Mouse (Mus musculus): ENCODE measurements around the gene Exoc3l4.

Gene Exoc3l4

GRCm38 (mm10) chr12:111416921-111417779 lies at the start of gene Exoc3l4:
Gene Exoc3l4, plus strand, starts transcription at chr12:111417017.
- peak; percentile 44 to 49 for DNase-seq (ENCODE audit: low spot score in 2 of 2)

DNA sequence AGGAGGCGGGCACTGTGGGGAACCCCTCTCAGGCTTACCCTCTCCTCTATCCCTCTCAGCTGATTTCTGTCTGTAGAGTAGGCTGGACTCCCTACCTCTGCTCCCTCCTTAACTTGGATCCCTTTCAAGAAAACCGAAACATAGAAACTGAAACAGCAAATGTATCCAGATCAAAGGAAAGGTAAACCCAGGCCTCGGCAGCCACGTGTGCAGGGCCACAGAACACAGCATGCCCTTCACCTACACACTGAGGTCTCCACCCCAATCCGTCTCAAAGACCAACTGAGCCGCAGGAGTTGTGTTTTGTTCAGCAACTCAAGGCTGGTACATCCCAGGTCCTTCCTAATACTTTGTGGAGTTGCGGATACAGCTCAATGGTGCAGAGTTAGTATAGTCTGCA lies 49.8 kb upstream of the Exoc3l4 start:
- no peak for DNase-seq (ENCODE audit: low spot score in 2 of 2)

- no peak for DNase-seq (ENCODE audit: low spot score in 2 of 2)
These were observed 46.6 kb upstream of the Exoc3l4 start for GRCm38 (mm10) chr12:111370249-111370648.

- DNase-seq (ENCODE audit: low spot score in 2 of 2) = no peak
These were observed 44.9 kb upstream of the Exoc3l4 start for GRCm38 (mm10) chr12:111371905-111372304.

- no peak for DNase-seq (ENCODE audit: low spot score in 2 of 2)
These were observed 43.4 kb upstream of the Exoc3l4 start for GRCm38 (mm10) chr12:111373411-111373810.

DNA sequence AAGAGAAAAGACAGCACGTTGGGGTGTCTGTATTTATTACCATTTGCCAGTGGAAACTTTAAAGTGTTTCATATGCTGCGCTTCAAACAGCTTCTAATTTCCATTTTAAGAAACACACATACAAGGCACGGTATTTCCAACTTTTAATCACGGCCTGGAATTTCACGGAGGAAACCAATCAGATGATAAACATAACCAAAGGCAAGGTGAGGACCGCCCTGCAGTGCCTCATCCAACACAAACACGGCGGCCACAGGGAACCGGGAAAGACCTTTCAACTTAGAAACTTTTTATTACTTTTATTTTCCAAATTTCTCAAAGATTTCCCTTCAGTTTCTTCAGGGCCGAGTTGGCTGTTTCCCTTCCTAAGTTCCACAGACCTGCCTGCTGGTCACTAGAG lies 42.1 kb upstream of the Exoc3l4 start:
- DNase-seq (ENCODE audit: low spot score in 2 of 2) = no peak

GRCm38 (mm10) chr12:111375559-111375958 lies 41.3 kb upstream of the Exoc3l4 start:
- no peak for DNase-seq (ENCODE audit: low spot score in 2 of 2)

DNA sequence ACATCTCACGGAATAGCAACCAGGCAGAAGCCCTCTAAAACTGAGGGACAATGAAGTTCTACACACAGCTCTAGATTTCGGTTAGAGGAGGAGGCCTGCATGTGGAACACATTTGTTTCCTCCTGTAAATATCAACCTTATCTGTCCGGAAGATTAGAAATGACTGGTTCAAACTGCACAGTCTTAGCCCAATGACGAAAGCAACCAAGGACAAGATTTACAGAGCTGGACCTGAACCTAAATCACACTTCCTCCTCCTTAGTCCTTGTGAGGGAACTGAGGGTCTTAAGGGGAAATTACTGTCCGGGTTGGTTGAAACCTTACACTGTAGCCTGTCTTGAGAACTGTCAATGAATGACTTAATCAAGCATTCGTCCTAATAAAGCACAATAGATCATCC lies 40.8 kb upstream of the Exoc3l4 start:
- DNase-seq (ENCODE audit: low spot score in 2 of 2) = no peak

DNA sequence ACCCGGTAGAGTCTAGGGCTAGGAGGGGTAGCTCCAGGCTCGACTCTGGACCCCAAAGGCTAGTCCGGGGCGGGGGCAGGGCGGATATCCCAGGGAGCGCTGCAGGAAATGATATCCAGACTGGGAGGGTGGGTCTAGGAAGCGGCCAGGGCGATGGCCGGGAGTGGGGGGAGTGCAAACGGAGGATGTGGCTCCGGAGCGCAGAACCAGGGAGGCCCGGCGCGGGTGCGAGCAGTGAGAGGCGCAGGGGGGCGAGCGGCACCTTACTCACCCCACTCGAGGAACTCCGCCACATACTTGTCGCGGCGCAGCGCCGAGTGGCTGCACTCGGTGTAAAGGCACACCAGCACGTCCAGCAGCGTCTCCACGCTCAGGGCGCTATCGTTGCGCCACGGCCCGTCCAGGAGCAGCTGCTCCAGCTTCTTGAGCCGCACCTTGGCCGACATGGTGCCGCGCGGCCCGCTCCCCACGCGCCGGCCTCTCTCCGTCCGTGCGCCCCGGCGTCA lies 39.9 kb upstream of the Exoc3l4 start:
- peak; percentile 77 to 86 for DNase-seq (ENCODE audit: low spot score in 2 of 2)

DNA sequence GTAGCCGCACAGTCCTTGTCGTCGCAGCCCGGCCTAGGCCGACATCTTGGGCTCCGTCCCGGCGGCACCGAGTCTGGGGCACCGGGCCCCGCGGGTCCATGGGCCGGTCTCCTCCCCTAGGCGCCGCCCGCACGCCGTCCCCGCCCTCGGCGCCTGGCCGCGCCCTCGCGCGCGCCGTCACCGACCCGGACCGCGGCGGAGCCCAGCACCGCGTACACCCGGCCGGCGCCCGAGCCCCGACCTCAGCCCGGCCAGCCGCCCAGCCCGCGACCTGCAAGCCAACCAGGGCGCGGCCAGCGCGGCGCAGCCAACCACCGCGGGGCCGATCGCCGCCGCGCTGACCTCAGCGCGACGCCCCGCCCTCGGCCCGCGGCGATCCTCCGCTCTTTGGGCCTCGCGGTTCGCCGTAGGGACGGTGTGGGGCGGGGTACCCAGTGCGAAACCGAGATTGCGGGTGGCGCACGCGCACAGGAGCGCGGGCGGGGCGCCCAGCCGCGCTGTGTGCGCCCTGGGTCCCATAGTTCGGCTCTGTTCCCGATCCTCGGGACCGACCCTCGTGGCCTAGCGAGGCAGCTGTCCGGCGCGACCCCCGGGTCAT lies 39.3 kb upstream of the Exoc3l4 start, which contains the start of gene Cdc42bpb:
Gene Cdc42bpb (minus strand): TSS at position 343 of the 598 bp plus-strand sequence.
- peak; percentile 95 to 97 for DNase-seq (ENCODE audit: low spot score in 2 of 2)

GRCm38 (mm10) chr12:111377986-111378490 lies 38.8 kb upstream of the Exoc3l4 start:
- peak in 1 of 2 experiments; percentile 60 for DNase-seq (ENCODE audit: low spot score in 2 of 2)

DNA sequence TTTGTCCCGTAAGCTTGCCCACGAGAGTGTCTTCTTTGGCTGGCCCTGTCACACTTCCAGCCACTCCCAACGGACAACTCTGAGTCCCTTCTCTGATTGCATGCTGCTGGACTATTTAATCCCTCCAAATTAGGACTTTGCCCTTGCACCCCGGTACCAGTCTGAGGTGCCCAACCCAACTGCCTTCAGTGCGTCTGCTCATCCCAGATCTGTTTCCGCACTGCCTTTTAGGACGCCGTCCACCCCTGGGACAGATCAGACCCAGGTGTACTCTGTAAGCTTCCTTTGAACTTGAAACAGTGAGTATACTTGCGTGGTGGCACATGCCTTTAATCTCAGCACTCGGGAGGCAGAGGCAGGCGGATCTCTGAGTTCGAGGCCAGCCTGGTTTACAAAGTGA lies 38.0 kb upstream of the Exoc3l4 start:
- DNase-seq (ENCODE audit: low spot score in 2 of 2) = no peak

DNA sequence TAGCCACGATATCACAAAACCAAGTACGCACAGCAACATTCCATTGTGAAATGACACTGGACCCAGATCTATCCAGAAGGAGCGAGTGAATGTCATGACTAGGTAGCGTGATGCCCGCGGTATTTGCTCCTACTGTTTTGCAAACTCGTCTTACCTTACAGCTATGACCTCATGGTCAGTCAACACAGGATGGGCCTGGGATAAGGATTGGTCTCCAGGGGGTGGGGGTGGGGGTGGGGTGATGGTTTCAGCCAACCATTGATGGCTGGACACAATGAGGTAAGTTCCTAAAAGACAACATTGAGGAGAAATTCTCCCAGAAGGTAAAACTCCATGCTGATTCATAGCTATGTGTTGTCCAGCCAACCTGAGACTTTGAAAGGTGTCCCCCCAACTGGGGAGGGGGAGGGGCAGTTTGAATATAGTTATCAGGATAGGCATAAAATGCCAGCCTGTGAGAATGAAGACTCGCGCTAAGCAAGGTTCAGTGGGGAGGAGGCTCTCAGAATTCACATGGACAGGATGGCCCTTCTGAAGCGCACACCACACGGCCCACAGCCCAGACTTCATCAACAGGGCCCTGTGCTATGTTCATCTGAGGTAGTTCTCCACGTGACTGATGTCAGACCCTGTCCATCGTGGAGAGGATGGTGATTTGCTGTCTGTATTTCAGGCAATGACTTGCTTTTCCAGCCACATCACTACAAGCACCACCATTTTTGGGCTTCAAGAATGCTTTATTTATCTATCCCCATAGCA lies 30.8 kb upstream of the Exoc3l4 start:
- no peak for DNase-seq (ENCODE audit: low spot score in 2 of 2)

DNA sequence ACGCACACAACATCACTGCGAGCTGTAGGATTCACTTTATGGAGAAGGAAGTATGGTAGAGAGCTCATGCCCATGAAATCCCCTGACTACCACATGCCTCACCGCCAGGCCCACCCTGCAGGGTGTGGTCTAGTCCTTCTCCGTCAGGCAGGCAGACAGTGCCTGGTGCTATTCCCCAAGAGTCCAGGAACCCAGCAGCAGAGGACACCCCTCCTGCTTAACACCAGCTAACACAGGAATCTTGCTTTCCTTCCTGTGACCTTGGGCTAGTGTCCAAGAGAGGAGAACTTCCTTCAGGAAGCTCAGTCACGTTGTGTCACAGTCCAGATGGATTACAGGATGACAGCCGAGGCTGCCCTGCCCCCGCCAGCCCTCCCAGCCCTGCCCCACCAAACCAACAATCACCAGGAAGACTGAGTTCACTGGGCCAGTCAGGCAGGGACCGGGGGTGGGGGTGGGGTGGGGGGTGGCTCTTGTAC lies 30.1 kb upstream of the Exoc3l4 start:
- peak; percentile 82 to 92 for DNase-seq (ENCODE audit: low spot score in 2 of 2)

GRCm38 (mm10) chr12:111387146-111387545 lies 29.7 kb upstream of the Exoc3l4 start:
- DNase-seq (ENCODE audit: low spot score in 2 of 2) = no peak

DNA sequence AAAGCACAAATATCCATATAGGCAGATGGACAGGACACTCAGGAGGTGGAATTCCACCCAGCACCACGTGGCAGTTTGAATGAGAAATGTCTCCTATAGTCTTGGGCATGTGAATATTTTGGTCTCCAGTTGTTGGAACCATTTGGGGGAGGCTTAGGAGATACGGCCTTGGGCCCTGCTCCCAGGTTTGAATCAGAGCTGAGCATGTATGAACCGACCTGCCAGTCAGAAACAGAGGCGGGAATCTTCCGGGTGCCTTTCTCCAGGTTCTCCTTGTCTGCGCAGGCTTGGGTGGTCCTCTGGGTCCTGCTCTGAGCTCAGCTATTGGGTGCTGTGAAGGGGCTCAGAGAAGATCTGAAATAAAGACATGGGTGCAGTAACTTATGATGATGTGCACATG lies 22.8 kb upstream of the Exoc3l4 start:
- DNase-seq (ENCODE audit: low spot score in 2 of 2) = no peak

DNA sequence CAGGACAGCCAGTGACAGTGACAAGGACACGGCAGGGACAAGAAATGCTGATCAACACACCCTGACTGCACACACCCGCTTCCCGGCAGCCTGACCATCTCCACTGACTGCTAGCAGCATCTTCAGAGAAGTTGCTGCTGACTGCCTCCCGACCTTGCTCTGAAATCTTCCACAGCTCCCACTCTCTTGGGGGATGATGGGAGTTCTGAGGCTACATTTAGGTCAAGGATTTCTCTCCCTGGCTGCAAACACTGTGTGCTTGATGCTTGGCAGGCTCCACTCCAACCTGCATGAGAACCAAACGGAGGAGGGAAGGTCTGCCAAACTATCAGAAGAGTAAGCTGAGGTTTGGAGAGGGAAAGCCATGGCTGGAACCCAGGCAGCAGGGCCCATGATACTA lies 19.8 kb upstream of the Exoc3l4 start:
- DNase-seq (ENCODE audit: low spot score in 2 of 2) = no peak

- DNase-seq (ENCODE audit: low spot score in 2 of 2) = peak; percentile 50 to 75
These were observed 15.2 kb upstream of the Exoc3l4 start for GRCm38 (mm10) chr12:111401454-111402184.

DNA sequence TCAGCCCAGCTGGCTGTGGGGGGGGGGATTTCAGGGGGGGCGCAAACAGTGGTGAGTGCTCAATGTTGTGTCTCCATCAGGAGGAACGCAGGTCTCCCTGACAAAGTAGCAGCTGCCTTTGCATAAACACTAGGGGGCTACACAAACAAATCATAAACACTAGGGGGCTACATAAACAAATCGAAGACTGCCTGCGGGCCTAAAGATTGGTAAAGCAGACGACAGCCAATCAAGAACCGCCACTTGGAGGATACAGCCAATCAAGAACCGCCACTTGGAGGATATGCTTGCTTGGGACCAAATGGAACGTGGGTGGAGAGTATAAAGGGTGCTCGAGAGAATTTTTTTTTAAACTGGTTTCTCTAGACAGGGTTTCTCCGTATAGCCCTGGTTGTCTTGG lies 11.9 kb upstream of the Exoc3l4 start:
- no peak for DNase-seq (ENCODE audit: low spot score in 2 of 2)

- DNase-seq (ENCODE audit: low spot score in 2 of 2) = no peak
These were observed 10.2 kb upstream of the Exoc3l4 start, which contains the start of gene Lbhd2 for GRCm38 (mm10) chr12:111406622-111407021. Gene Lbhd2, plus strand, starts transcription at chr12:111406809.

- no peak for DNase-seq (ENCODE audit: low spot score in 2 of 2)
These were observed 7.2 kb upstream of the Exoc3l4 start for GRCm38 (mm10) chr12:111409583-111409982.

Data from heart, adult 9 months (tissue).